Mouse (Mus musculus): ENCODE data around the gene Gm20509. TPM values are rescaled to one million over a fixed set of nuclear protein-coding genes. Genes with fewer than 3 reads are reported as not detected.

The Gm20509 gene
- polyA plus RNA-seq, 1 experiment from 2014 or later: not detected

- H3K27me3 ChIP-seq (ENCODE audit: insufficient read depth, low read length): no peaks in the 10 kb centered on the region
- TF ChIP-seq CTCF (IDR thresholded peaks at IDR 0.05; ENCODE audit: low read depth): no peak
- no peaks in the 10 kb centered on the region for H3K36me3 ChIP-seq (ENCODE audit: insufficient read depth, low read length)
- no peak overlapping the region for H3K4me2 ChIP-seq (ENCODE audit: low read length)
- 84% methylated on average over 8 of the region's 8 CpGs for WGBS
- H3K27ac ChIP-seq: no peak overlapping the region
- DNase-seq (ENCODE audit: low spot score): no peak
- H3K9me3 ChIP-seq (replicated peaks; ENCODE audit: low read length): no peaks in the 10 kb centered on the region
- ATAC-seq (replicated peaks; ENCODE audit: low FRiP score, low read depth): no peak
- H3K4me1 ChIP-seq (replicated peaks; ENCODE audit: insufficient read depth, low read length): no peaks in the 10 kb centered on the region
- H3K4me3 ChIP-seq (replicated peaks; ENCODE audit: low read depth, low read length): no peak overlapping the region
- no peak overlapping the region for H3K9ac ChIP-seq (ENCODE audit: low read depth, low read length)
Measured at GRCm38 (mm10) chr9:73082291-73083000, 19.8 kb upstream of the Gm20509 start.

DNA sequence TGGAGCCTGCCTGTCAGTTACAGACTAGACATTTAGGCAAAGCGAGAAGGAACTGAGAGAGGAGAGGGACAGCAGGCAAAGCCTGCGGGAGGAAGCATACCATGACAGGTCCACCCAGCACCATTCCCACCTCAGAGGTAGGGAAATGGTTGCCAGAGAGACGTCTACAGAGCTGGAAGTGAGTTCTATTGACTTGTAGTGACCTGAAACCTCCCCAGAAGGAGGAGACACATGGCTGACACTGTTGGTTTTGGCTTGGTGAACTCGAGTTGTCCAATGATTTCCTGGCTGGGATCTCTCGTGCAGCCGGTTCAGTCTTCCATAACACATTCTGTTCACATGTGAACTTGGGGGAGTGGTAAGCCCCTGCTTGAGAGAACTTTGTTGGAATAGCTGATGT is 18.3 kb upstream of the Gm20509 start:
- Histone ChIP-seq H3K4me2 (ENCODE audit: low read length) (no peak overlapping the region), H3K27me3 (ENCODE audit: insufficient read depth, low read length) (no peaks in the 10 kb centered on the region), H3K9ac (ENCODE audit: low read depth, low read length) (no peak overlapping the region), H3K27ac (no peak overlapping the region), H3K36me3 (ENCODE audit: insufficient read depth, low read length) (no peaks in the 10 kb centered on the region), H3K4me3 (replicated peaks; ENCODE audit: low read depth, low read length) (no peak overlapping the region), H3K4me1 (replicated peaks; ENCODE audit: insufficient read depth, low read length) (no peaks in the 10 kb centered on the region), H3K9me3 (replicated peaks; ENCODE audit: low read length) (no peaks in the 10 kb centered on the region)
- ATAC-seq (replicated peaks; ENCODE audit: low FRiP score, low read depth): no peak
- TF ChIP-seq CTCF (IDR thresholded peaks at IDR 0.05; ENCODE audit: low read depth): no peak
- DNase-seq (ENCODE audit: low spot score): peak; percentile 11
- WGBS: 39% methylated on average over 6 of the region's 6 CpGs

GRCm38 (mm10) chr9:73085845-73086244 is 16.4 kb upstream of the Gm20509 start:
- ATAC-seq (replicated peaks; ENCODE audit: low FRiP score, low read depth): no peak
- Histone ChIP-seq H3K9me3 (replicated peaks; ENCODE audit: low read length) (no peaks in the 10 kb centered on the region), H3K36me3 (ENCODE audit: insufficient read depth, low read length) (no peaks in the 10 kb centered on the region), H3K4me1 (replicated peaks; ENCODE audit: insufficient read depth, low read length) (no peaks in the 10 kb centered on the region), H3K4me3 (replicated peaks; ENCODE audit: low read depth, low read length) (no peak overlapping the region), H3K4me2 (ENCODE audit: low read length) (no peak overlapping the region), H3K27me3 (ENCODE audit: insufficient read depth, low read length) (no peaks in the 10 kb centered on the region), H3K27ac (no peak overlapping the region), H3K9ac (ENCODE audit: low read depth, low read length) (no peak overlapping the region)
- TF ChIP-seq CTCF (IDR thresholded peaks at IDR 0.05; ENCODE audit: low read depth): no peak
- no peak for DNase-seq (ENCODE audit: low spot score)
- WGBS: 81% methylated on average over 6 of the region's 6 CpGs

GRCm38 (mm10) chr9:73087121-73087520 is 15.1 kb upstream of the Gm20509 start:
- H3K27ac ChIP-seq: no peak overlapping the region
- no peak overlapping the region for H3K9ac ChIP-seq (ENCODE audit: low read depth, low read length)
- peak; percentile 15 for DNase-seq (ENCODE audit: low spot score)
- no peak overlapping the region for H3K4me2 ChIP-seq (ENCODE audit: low read length)
- no peak overlapping the region for H3K4me3 ChIP-seq (replicated peaks; ENCODE audit: low read depth, low read length)
- no peaks in the 10 kb centered on the region for H3K27me3 ChIP-seq (ENCODE audit: insufficient read depth, low read length)
- WGBS: 60% methylated on average over 8 of the region's 8 CpGs
- TF ChIP-seq CTCF (IDR thresholded peaks at IDR 0.05; ENCODE audit: low read depth): no peak
- no peaks in the 10 kb centered on the region for H3K9me3 ChIP-seq (replicated peaks; ENCODE audit: low read length)
- no peak for ATAC-seq (replicated peaks; ENCODE audit: low FRiP score, low read depth)
- no peaks in the 10 kb centered on the region for H3K4me1 ChIP-seq (replicated peaks; ENCODE audit: insufficient read depth, low read length)
- H3K36me3 ChIP-seq (ENCODE audit: insufficient read depth, low read length): no peaks in the 10 kb centered on the region

- WGBS: 81% methylated on average over 5 of the region's 5 CpGs
- TF ChIP-seq CTCF (IDR thresholded peaks at IDR 0.05; ENCODE audit: low read depth): no peak
- Histone ChIP-seq H3K4me2 (ENCODE audit: low read length) (no peak overlapping the region), H3K36me3 (ENCODE audit: insufficient read depth, low read length) (no peaks in the 10 kb centered on the region), H3K9me3 (replicated peaks; ENCODE audit: low read length) (no peaks in the 10 kb centered on the region), H3K4me1 (replicated peaks; ENCODE audit: insufficient read depth, low read length) (no peaks in the 10 kb centered on the region), H3K4me3 (replicated peaks; ENCODE audit: low read depth, low read length) (no peak overlapping the region), H3K9ac (ENCODE audit: low read depth, low read length) (no peak overlapping the region), H3K27me3 (ENCODE audit: insufficient read depth, low read length) (no peaks in the 10 kb centered on the region), H3K27ac (no peak overlapping the region)
- ATAC-seq (replicated peaks; ENCODE audit: low FRiP score, low read depth) (no peak), DNase-seq (ENCODE audit: low spot score) (no peak)
Measured at GRCm38 (mm10) chr9:73087581-73087980, 14.7 kb upstream of the Gm20509 start.

GRCm38 (mm10) chr9:73089222-73089920 is 12.9 kb upstream of the Gm20509 start:
- H3K4me1 ChIP-seq (replicated peaks; ENCODE audit: insufficient read depth, low read length): no peaks in the 10 kb centered on the region
- no peak overlapping the region for H3K4me3 ChIP-seq (replicated peaks; ENCODE audit: low read depth, low read length)
- WGBS: 67% methylated on average over 16 of the region's 16 CpGs
- no peak overlapping the region for H3K9ac ChIP-seq (ENCODE audit: low read depth, low read length)
- no peak for TF ChIP-seq CTCF (IDR thresholded peaks at IDR 0.05; ENCODE audit: low read depth)
- no peak overlapping the region for H3K4me2 ChIP-seq (ENCODE audit: low read length)
- no peaks in the 10 kb centered on the region for H3K27me3 ChIP-seq (ENCODE audit: insufficient read depth, low read length)
- H3K36me3 ChIP-seq (ENCODE audit: insufficient read depth, low read length): no peaks in the 10 kb centered on the region
- peak; percentile 10 for DNase-seq (ENCODE audit: low spot score)
- no peak overlapping the region for H3K27ac ChIP-seq
- H3K9me3 ChIP-seq (replicated peaks; ENCODE audit: low read length): no peaks in the 10 kb centered on the region
- no peak; the same call in 1 of the 2 replicates for ATAC-seq (replicated peaks; ENCODE audit: low FRiP score, low read depth)
